Mouse (Mus musculus): ENCODE measurements at regions not wholly inside any gene's neighbourhood (a gene's known extent, or its start where the extent isn't known, plus 50 kb on each side); places are given as distances from the start of the nearest gene placed in this dataset.
A peak's percentile ranks its signal among the peaks of the same experiment; 100 is the strongest.
"Not testable (repeated sequence)": the region's sequence is repeated elsewhere in the genome, so short reads cannot be mapped to it uniquely, and the experiment has no call there.

DNA sequence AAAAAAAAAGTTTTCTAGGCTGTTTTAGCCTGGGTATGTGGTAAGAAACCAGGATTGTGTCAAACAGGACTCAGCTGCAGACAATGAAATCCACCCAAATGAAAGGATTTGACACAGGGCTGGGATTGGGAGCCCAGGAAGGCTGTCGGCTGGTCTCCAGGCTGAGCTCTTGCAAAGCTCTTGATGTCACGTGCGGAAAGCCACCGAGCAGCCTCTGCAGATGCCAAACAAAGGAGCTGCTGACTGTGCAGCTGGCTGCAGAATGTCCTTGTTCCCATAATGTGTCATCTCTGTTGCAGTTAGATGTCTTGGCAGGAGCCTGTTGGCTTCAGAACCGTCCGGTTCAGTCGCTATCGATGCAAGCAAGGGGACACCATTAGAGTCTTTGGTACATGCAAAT, 56.1 kb downstream of the Bbs10 start:
- peak; percentile 29 for DNase-seq (ENCODE audit: low read depth, low spot score)

DNA sequence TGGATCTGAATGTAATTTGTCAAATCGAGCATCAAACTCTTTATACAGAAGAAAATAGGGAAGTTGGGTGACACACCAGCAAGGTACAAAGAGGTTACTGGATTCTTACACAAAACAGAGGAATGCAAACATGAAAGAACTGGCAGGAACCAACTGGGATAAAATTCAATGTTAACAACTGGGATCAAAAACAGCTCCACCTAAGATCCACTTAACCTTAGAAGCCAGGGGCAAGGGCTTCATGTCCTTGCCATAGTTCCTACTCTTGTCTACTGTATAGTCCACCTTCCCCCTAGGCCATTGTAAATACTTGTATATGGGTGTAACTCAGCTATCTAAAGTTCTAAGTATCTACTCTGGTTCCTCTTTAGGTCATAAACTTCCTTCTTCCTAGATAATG, 59.9 kb downstream of the Bbs10 start:
- DNase-seq (ENCODE audit: low read depth, low spot score): not testable (repeated sequence)

DNA sequence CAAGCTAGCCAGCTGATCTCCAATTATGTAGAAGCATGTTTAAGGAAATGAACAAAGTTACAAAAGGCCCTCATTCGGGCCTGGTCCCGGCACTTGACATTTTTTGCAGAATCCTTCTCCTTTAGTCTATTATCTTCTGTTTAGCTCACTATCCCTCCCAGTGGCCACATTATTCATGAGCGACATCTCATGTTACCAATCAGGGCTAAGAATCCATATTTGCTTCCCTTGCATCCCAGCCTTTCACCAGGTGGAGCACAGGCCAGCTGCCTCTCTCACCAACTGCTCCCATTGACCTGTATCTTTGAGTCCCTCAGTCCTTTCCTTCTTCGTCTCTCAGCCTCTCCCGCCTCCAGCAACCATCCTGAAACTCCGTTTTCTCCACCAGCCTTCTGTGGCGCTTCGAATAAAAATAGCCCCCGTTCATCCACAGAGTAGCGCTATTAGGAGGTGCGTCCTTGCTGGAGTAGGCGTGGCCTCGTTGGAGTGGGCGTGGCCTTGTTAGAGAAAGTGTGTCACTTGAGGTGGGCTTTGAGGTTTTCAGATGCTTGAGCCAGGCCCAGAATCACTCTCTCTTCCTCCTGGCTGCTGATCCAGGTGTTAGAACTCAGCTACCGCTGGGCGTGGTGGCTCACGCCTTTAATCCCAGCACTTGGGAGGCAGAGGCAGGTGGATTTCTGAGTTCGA, 63.4 kb downstream of the Bbs10 start:
- peak; percentile 88 for DNase-seq (ENCODE audit: low read depth, low spot score)

DNA sequence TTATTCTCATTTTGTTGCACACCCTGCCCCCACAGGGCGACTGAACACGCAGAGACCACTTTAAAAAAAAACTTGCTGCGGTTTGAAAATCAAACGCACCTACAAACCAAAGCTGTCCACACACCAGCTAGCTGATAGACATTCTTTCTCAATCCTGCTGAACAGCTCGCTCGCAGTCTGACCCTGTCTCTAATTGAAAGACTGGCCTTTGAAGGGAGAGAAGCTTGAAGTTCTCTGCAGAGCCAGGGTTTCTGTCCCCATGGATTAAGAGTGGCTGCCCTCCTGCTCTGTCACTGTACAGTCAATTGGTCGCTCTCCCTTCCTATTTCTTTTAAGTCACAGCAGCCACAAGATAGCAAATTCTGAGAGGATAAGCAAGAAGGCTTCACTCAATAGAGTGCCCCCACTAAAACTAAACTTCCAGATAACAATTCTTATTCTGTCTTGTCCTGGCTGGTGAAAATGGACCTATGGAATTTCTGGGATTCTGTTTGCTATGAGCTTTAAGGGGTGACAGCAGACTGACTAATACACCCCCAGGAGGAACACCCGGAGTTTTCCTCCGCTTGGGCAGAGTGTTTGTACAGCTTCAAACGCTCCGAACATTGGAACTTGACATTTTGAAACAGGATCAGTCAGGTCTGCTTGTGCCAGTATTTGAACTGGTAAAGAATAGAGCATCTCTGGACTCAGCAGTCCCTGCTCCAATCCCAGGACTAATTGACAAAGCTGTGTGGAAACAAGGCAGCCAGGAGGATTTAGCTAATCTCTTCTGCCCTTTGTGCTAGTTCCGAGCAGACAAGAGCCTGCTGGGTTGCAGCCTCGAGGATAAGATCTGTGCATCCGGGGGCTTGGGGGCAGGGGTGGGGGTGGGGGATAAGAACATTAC, 65.5 kb downstream of the Bbs10 start:
- peak; percentile 66 for DNase-seq (ENCODE audit: low read depth, low spot score)

DNA sequence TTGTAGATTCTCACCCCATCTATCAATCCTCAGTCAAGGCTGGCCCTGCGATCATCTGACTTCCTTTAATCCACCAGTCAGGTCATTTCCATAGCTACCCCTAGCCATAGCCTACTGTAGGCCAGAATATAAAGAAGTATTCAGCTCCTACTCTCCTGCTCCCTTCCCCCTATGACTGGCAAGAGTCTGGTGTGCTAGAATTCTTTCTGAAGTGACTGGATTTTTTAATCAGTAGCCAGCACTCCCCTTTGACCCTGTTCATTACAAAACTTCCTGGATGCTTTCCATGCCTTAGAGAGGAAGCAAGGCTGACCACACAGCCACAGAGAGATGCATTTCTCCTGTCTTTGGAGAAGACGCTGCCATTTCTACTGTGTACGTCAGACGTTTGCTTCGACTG, 66.5 kb downstream of the Bbs10 start:
- no peak for DNase-seq (ENCODE audit: low read depth, low spot score)

- peak; percentile 86 for DNase-seq (ENCODE audit: low read depth, low spot score)
Observed at GRCm38 (mm10) chr10:111369046-111369445, 70.6 kb downstream of the Bbs10 start.

DNA sequence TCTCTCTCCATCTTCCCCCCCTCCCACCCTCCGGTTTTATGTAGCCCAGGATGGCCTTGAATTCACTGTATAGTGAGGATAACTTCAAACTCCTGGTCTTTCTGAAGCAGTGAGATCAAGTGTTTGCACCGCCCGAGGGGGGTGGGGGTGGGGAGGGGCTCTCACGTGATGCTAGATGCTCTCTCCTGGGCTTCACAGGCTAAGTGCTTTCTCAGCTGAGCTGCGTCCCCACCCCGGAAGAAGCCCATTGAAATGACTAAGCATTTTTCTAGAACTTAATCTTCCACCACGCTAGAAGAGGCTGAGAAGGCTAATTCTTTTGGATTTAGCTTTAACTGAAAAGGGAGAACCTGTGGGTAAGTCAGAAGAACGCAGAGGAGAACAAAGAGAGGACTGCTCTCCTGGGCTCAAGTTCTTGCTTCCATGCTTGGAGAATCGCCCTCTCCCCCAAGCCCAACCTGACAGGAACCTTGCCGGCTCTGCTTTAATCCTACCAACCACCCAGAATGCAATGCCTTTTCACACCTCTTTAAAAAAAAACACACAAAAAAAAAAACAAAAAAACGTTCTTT, 79.7 kb downstream of the Bbs10 start:
- DNase-seq (ENCODE audit: low read depth, low spot score): peak; percentile 94

- peak; percentile 44 for DNase-seq (ENCODE audit: low read depth, low spot score)
Observed at GRCm38 (mm10) chr10:111381689-111382088, 83.2 kb downstream of the Bbs10 start.

DNA sequence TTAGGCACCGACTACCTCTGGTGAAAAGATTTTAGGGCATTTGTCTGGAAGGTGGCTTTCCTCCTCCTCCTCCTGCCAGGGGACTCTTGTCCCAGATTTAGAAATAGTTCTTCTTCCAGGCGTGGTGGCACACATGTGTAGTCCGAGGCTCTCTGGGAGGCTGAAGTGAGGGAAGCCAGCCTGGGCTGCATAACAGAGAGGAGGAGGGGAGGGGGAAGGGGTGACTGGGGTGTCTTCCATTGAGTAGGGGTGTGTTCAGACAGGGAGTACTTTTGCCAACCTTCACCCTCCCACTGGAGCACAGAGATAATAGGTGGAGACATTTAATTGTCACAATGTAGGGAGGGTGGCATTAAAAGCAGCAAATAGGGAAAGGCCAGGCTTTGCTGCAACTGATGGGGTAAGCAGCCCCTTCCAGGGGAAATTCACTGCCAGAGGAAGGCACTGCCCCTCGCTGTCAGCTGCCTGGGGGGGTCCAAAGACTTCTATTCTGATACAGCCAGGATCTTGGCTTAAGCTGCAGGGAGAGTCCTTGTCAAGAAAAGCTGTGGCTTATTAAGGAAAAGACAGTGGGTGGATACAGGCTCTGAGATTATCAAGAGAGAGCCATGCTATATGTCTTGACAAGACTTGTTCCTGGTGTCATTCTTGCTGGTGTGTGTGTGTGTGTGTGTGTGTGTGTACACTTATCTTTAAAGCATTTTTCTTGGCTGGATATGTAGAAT, 83.9 kb downstream of the Bbs10 start:
- DNase-seq (ENCODE audit: low read depth, low spot score): no peak

DNA sequence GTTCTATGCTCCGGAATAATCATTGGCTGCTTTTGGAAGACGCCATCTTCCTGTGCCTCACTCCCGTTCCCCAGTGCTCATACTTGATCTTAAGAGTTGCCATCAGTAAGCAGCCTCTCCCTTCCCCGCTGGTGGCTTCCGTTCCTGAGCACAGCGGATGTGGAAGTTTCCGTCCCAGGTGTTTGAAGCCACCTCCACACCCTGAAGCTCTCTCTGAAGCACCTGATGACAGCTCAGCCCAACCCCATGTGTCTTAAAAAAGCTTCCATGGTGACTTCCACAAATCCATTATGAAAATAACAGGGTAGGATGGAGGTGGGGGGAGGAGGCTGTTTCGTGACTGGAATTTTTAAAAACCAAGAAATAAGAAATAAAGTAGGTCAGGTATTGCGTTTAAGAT, 87.1 kb downstream of the Bbs10 start:
- DNase-seq (ENCODE audit: low read depth, low spot score): peak; percentile 55

- DNase-seq (ENCODE audit: low read depth, low spot score): no peak
Observed at GRCm38 (mm10) chr10:111387869-111388538, 85.0 kb upstream of the Nap1l1 start.

DNA sequence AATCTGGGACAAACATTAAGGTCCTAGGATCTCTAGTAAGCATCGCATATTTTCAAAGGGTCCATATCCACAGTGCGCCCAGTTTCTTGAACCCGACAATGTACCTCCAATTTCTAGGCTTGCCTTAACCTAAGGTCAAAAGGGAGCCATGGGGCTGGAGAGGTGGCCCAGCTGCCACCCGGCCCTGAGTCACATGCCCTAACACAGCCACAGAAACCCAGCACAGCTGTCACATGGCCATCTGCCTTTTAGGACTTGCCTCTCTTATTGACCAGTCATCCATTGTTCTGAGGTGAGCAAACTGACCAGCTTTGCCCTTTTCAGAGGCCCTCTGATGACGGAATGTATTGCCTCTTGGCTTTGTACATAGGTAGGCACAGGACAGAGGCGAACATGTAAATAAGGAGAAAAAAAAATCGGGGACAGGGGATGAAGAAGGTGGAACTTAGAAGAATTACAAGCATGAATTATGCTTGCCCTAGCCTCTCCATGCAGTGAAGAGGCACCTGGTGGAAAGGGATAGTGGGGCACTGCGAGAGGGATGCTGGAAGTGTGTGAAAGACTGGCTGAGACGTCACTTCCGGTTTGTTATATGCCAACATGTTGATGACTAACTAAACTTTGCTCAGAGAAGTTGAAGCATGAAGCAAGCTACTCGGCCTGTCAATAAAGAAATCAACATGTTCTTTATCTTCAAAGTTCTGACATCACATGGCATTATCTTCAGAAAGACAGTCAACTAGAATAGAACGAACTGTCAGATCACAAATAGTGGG, 84.3 kb upstream of the Nap1l1 start:
- no peak for DNase-seq (ENCODE audit: low read depth, low spot score)

- DNase-seq (ENCODE audit: low read depth, low spot score): peak; percentile 95
Observed at GRCm38 (mm10) chr10:111389890-111390289, 83.1 kb upstream of the Nap1l1 start.

- DNase-seq (ENCODE audit: low read depth, low spot score): no peak
Observed at GRCm38 (mm10) chr10:111394421-111394820, 78.6 kb upstream of the Nap1l1 start.

DNA sequence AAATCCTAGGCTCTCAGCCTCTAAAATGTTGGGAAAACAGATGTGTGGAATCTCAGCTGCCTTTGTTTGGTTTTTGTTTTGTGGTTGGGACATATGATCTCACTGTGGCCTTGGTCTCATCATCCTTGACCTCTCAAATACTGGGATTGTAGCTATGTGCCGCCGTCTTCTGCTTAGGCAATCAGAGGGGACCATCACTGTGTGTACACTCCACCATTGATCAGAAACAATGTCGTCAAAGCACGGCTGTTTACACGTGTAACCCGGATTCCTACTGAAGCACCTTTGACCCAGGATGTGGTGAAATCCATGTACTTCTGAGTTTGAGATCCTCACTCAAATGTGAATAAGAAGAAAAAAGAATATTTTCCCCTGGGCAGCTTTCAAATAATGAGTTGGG, 68.0 kb upstream of the Nap1l1 start:
- DNase-seq (ENCODE audit: low read depth, low spot score): no peak

- DNase-seq (ENCODE audit: low read depth, low spot score): peak; percentile 84
Observed at GRCm38 (mm10) chr10:111408887-111409286, 64.1 kb upstream of the Nap1l1 start.

DNA sequence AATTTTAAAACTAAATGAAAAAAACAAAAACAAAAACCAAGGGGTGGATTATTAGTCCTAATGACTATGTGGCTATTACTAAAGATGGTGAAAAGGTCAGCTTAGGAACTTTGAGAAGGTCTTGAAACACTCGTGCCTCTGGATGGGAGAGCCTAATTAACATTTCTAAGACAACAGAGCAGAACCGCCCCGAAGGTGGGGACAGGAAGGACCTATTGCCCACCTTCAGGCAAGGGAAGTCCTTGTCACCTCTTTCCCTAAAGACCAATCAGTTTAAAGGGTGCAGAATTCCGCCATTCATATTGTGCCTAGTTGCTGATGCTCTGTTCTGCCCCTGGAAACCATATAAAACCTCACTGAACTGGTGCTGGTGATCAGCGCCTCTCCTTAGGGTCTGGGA, 63.5 kb upstream of the Nap1l1 start:
- peak; percentile 69 for DNase-seq (ENCODE audit: low read depth, low spot score)

DNA sequence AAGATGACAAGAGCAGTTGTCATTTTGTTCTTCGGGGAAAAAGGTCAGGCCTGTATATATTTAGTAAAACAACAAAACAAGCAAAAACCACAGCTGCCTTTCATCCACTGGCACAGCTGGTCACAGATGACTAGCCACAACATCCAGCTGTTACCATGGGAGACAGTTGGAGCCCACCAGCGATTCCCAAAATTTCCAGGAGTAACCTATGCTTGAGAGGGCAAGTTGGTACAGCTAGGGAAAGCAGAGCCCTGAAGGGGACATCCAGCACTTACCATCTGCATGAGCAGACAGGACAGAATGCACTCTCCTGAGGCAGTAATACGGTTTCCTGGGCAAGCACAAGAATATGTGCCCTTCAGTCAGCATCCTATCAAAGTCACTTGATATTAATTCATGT, 62.9 kb upstream of the Nap1l1 start:
- no peak for DNase-seq (ENCODE audit: low read depth, low spot score)

GRCm38 (mm10) chr10:111411533-111411932, 61.5 kb upstream of the Nap1l1 start:
- DNase-seq (ENCODE audit: low read depth, low spot score): no peak

DNA sequence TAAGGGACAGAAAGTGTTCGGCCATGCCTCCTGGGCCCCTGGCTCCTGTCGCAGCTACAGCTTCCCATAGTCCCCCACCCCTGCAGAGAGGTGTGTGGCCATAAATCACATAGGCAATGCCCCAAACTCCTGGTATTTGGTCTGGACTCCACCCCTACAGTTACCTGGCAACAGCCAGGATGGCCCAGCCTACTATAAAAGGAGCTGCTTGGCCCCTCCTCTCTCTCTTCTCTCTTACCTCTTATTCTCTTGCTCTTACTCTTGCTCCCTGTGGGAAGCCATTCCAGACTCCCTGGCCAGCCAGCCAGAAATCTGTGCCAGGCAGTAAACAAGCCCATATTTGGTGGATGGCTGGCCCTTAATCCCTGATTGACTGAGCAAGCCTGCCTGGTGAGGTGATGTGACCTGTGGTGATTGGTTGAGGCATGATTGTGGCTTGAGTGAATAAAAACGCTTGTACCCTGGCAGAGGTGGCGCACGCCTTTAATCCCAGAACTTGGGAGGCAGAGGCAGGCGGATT, 56.4 kb upstream of the Nap1l1 start:
- DNase-seq (ENCODE audit: low read depth, low spot score): peak; percentile 94
